Mouse (Mus musculus) liver, adult 2 months (tissue): ENCODE measurements around the gene Ripor2. TPM values are rescaled to one million over a fixed set of nuclear protein-coding genes. Genes with fewer than 3 reads are reported as not detected.

Experiments used
- DNase-seq: peaks from one replicate; pipeline ENCODE4 v3.0.0-alpha.2; 2011; ENCODE audit warnings: low read depth, low spot score; ENCODE audit errors: extremely low read depth
- H3K27ac ChIP-seq: fragments of 200-500 bp; replicated peaks from 2 replicates; pipeline ENCODE4 v1.5.1; 2012; ENCODE audit warnings: low read depth, mild to moderate bottlenecking, control low read depth, inconsistent platforms, low read length; ENCODE audit not compliant: insufficient read depth
- H3K27me3 ChIP-seq: fragments of 200-500 bp; 2 replicates; pipeline ENCODE4 v1.6.1; 2012; ENCODE audit warnings: mild to moderate bottlenecking, moderate library complexity, low read length, inconsistent platforms; ENCODE audit not compliant: control insufficient read depth, insufficient read depth
- H3K36me3 ChIP-seq: fragments of 200-500 bp; 2 replicates; pipeline ENCODE4 v1.6.1; 2012; ENCODE audit warnings: low read length, inconsistent platforms; ENCODE audit not compliant: control insufficient read depth, insufficient read depth
- H3K4me1 ChIP-seq: fragments of 200-500 bp; 2 replicates; pipeline ENCODE4 v1.6.1; 2011; ENCODE audit warnings: low read length; ENCODE audit not compliant: control insufficient read depth, insufficient read depth
- H3K4me3 ChIP-seq: fragments of 200-500 bp; 2 replicates; pipeline ENCODE4 v1.5.1; 2011; ENCODE audit warnings: low read depth, mild to moderate bottlenecking, control low read depth, low read length, moderate library complexity; ENCODE audit not compliant: insufficient read depth
- H3K79me2 ChIP-seq: fragments of 200-500 bp; 2 replicates; pipeline ENCODE4 v1.6.1; 2012; ENCODE audit warnings: inconsistent platforms, mild to moderate bottlenecking, low read length, moderate library complexity; ENCODE audit not compliant: control insufficient read depth, insufficient read depth
- H3K9ac ChIP-seq: fragments of 200-500 bp; 2 replicates; pipeline ENCODE4 v1.6.1; 2012; ENCODE audit warnings: low read depth, mild to moderate bottlenecking, control low read depth, inconsistent platforms, low read length
- CTCF ChIP-seq: fragments of 200-500 bp; IDR thresholded peaks from 2 replicates; pipeline ENCODE4 v1.5.1; 2011; ENCODE audit warnings: low read depth, low read length, control low read depth
- POLR2A ChIP-seq: fragments of 200-500 bp; IDR thresholded peaks from 2 replicates; pipeline ENCODE4 v1.6.1; 2011; ENCODE audit warnings: low read length, control low read depth; ENCODE audit not compliant: insufficient read depth; ENCODE audit errors: extremely low read depth
- WGBS: fragments of 180-500 bp; shearing (Covaris S2); methylation state at CpG from one replicate; pipeline ENCODE4 v1.1.7; 2018; 5-methylcytosine and 5-hydroxymethylcytosine counted together
- polyA plus RNA-seq: library from polyadenylated mRNA; depleted of rRNA; stranded (reverse); fragments of >200 nt; gene quantifications from 2 replicates; pipeline ENCODE4 v1.2.3, GENCODE M21; 2012
- total RNA-seq: library from RNA; depleted of rRNA; stranded (reverse); fragments of >200 nt; gene quantifications from 2 replicates; pipeline ENCODE4 v1.2.3, GENCODE M21; 2014

The Ripor2 gene
- total and polyA plus RNA-seq, 2 experiments: 0.77 to 2.8 TPM

GRCm38 (mm10) chr13:24649099-24649498 lies 67.1 kb downstream of the Ripor2 start:
- Histone ChIP-seq H3K9ac (no peak overlapping the region), H3K79me2 (no peaks in the 10 kb centered on the region), H3K36me3 (no peaks in the 10 kb centered on the region), H3K4me3 (no peak overlapping the region), H3K27me3 (no peaks in the 10 kb centered on the region), H3K27ac (no peak overlapping the region), H3K4me1 (no peaks in the 10 kb centered on the region)
- no peak for DNase-seq
- WGBS: 68% methylated on average over 2 of the region's 2 CpGs
- TF ChIP-seq POLR2A: no peak
- TF ChIP-seq CTCF: no peak

- no peak for TF ChIP-seq CTCF
- no peak for TF ChIP-seq POLR2A
These were observed 69.0 kb downstream of the Ripor2 start for GRCm38 (mm10) chr13:24651018-24651417.

DNA sequence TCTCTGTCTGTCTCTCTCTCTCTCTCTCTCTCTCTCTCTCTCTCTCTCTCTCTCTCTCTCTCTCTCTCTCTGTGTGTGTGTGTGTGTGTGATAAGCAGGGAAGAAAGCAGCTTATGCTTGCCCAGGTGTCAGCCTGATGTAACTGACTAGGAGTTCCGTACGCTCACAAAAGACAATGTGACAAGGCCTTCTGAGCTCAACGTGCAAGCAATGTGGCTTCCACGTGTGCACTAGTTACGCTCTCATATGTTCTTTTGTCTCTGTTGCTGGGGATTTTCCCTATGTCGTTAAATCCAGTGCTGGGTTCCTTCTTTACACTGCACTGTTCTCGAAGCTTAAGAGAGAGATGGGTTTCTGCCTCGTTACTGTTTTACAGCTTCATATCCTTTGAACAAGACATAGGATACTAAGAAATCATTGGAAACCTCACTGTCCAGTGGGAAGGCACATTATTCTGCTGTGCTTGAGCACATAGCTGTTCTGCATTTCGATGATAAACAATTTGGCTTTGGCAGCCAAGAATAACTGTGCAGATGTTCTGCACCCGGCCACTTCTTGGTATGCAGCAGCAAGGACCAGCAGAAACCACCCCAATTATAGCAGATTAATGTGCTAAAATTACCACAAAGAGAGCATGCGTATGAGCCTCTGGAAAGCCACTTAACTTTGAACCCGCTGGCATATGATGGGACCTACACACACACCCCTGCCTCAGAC lies 73.1 kb downstream of the Ripor2 start:
- no peak for DNase-seq
- Histone ChIP-seq H3K9ac (no peak overlapping the region), H3K4me1 (no peaks in the 10 kb centered on the region), H3K27ac (no peak overlapping the region), H3K79me2 (no peaks in the 10 kb centered on the region), H3K4me3 (no peak overlapping the region), H3K27me3 (no peaks in the 10 kb centered on the region), H3K36me3 (no peaks in the 10 kb centered on the region)
- TF ChIP-seq POLR2A (no peak), CTCF (no peak)
- 84% methylated on average over 12 of the region's 12 CpGs for whole genome bisulfite sequencing

More at GRCm38 (mm10) chr13:24651018-24651417, 69.0 kb downstream of the Ripor2 start:
- H3K9ac ChIP-seq: no peak overlapping the region
- no peak for DNase-seq
- 85% methylated on average over 3 of the region's 3 CpGs for WGBS
- no peaks in the 10 kb centered on the region for H3K4me1 ChIP-seq
- H3K27me3 ChIP-seq: no peaks in the 10 kb centered on the region
- H3K27ac ChIP-seq: no peak overlapping the region
- no peaks in the 10 kb centered on the region for H3K36me3 ChIP-seq
- no peak overlapping the region for H3K4me3 ChIP-seq
- H3K79me2 ChIP-seq: no peaks in the 10 kb centered on the region

- Histone ChIP-seq H3K9ac (no peak overlapping the region), H3K4me1 (no peaks in the 10 kb centered on the region), H3K36me3 (no peaks in the 10 kb centered on the region), H3K27me3 (no peaks in the 10 kb centered on the region), H3K79me2 (no peaks in the 10 kb centered on the region), H3K27ac (no peak overlapping the region), H3K4me3 (no peak overlapping the region)
- TF ChIP-seq POLR2A (no peak), CTCF (no peak)
- 76% methylated on average over 15 of the region's 15 CpGs for WGBS
- no peak for DNase-seq
These were observed 74.9 kb downstream of the Ripor2 start for GRCm38 (mm10) chr13:24656719-24657497.

GRCm38 (mm10) chr13:24666763-24667162 lies 84.8 kb downstream of the Ripor2 start:
- H3K4me3 ChIP-seq: no peak overlapping the region
- H3K4me1 ChIP-seq: no peaks in the 10 kb centered on the region
- WGBS: 71% methylated on average over 4 of the region's 4 CpGs
- no peaks in the 10 kb centered on the region for H3K36me3 ChIP-seq
- DNase-seq: no peak
- no peak overlapping the region for H3K27ac ChIP-seq
- TF ChIP-seq POLR2A (no peak), CTCF (no peak)
- no peaks in the 10 kb centered on the region for H3K27me3 ChIP-seq
- no peak overlapping the region for H3K9ac ChIP-seq
- H3K79me2 ChIP-seq: no peaks in the 10 kb centered on the region

DNA sequence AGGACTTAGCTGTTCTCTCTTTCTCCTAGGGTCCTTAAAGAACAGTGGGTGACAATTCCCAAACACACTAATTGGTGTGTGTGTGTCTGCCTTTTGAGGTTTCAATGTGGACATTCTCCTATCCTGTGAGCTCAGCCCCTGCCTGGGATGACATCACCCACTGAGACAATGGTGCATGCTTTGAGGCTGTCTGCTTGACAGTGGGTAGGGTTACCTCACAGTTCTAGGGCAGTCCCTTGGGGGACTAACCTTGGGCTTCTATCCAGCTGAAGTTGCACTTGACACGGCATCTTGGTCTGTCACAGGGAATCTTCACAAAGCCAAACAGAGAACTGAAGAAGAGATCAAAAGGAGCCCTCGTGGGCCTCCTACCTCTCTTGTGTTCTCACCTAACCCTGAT lies 86.6 kb downstream of the Ripor2 start:
- WGBS: 67% methylated on average over 2 of the region's 2 CpGs
- H3K4me1 ChIP-seq: no peaks in the 10 kb centered on the region
- H3K79me2 ChIP-seq: no peaks in the 10 kb centered on the region
- no peak overlapping the region for H3K27ac ChIP-seq
- no peaks in the 10 kb centered on the region for H3K36me3 ChIP-seq
- H3K9ac ChIP-seq: no peak overlapping the region
- TF ChIP-seq CTCF (no peak), POLR2A (no peak)
- no peak for DNase-seq
- H3K27me3 ChIP-seq: no peaks in the 10 kb centered on the region
- H3K4me3 ChIP-seq: no peak overlapping the region
